Mouse (Mus musculus) myocyte (in vitro differentiated cells): ENCODE measurements around the gene Pilrb2.

Experiments
- CEBPB ChIP-seq: IDR thresholded peaks from 2 replicates; pipeline ENCODE4 v1.6.1; 2011; ENCODE audit warnings: mild to moderate bottlenecking, moderate library complexity; ENCODE audit not compliant: poor library complexity, insufficient read depth, severe bottlenecking
- E2F4 ChIP-seq: IDR thresholded peaks from one replicate; pipeline ENCODE4 v1.6.1; 2011; ENCODE audit warnings: mild to moderate bottlenecking, control low read depth, moderate library complexity; ENCODE audit not compliant: insufficient read depth
- MAX ChIP-seq: IDR thresholded peaks from one replicate; pipeline ENCODE4 v1.6.1; 2011; ENCODE audit warnings: low read depth, mild to moderate bottlenecking, control low read depth
- MYOD1 ChIP-seq, 3 experiments: IDR thresholded peaks; one replicate each; pipeline ENCODE4 v1.6.1; 2011; ENCODE audit warnings: control low read depth in 2 of 3, low read depth in 2 of 3, mild to moderate bottlenecking in 2 of 3, moderate library complexity in 1 of 3; ENCODE audit not compliant: insufficient read length in 2 of 3, control insufficient read depth in 1 of 3
- MYOG ChIP-seq, 3 experiments: IDR thresholded peaks; one replicate each; pipeline ENCODE4 v1.6.1; 2011; ENCODE audit warnings: control low read depth in 2 of 3, low read depth in 2 of 3, mild to moderate bottlenecking in 2 of 3; ENCODE audit not compliant: insufficient read length in 2 of 3, control insufficient read depth in 1 of 3, insufficient read depth in 1 of 3
- POLR2A ChIP-seq: IDR thresholded peaks from one replicate; pipeline ENCODE4 v1.6.1; 2011; ENCODE audit warnings: low read depth, mild to moderate bottlenecking, control low read depth, moderate library complexity; ENCODE audit not compliant: insufficient read length
- REST ChIP-seq: IDR thresholded peaks from one replicate; pipeline ENCODE4 v1.6.1; 2011; ENCODE audit warnings: mild to moderate bottlenecking, control low read depth, moderate library complexity; ENCODE audit not compliant: insufficient read depth, insufficient read length
- SRF ChIP-seq: IDR thresholded peaks from one replicate; pipeline ENCODE4 v1.6.1; 2011; ENCODE audit warnings: low read depth; ENCODE audit not compliant: control insufficient read depth, insufficient read length
- TCF12 ChIP-seq: IDR thresholded peaks from one replicate; pipeline ENCODE4 v1.6.1; 2011; ENCODE audit warnings: mild to moderate bottlenecking, control low read depth; ENCODE audit not compliant: poor library complexity, insufficient read depth, severe bottlenecking
- TCF3 ChIP-seq: IDR thresholded peaks from one replicate; pipeline ENCODE4 v1.6.1; 2011; ENCODE audit warnings: low read depth, control low read depth; ENCODE audit not compliant: insufficient read length
- USF1 ChIP-seq: IDR thresholded peaks from one replicate; pipeline ENCODE4 v1.6.1; 2011; ENCODE audit warnings: low read depth, mild to moderate bottlenecking, control low read depth, moderate library complexity

GRCm38 (mm10) chr5:137817466-137818222 is 54.0 kb downstream of the Pilrb2 start:
- TF ChIP-seq TCF3 (no peak), MAX (no peak), USF1 (no peak), POLR2A (no peak), MYOD1 (IDR thresholded peaks at IDR 0.05; ENCODE audit: control insufficient read depth in 1 of 3, insufficient read length in 2 of 3, low read depth in 2 of 3) (no peak), E2F4 (no peak), SRF (no peak), MYOG (IDR thresholded peaks at IDR 0.05; ENCODE audit: control insufficient read depth in 1 of 3, insufficient read depth in 1 of 3, insufficient read length in 2 of 3, low read depth in 2 of 3) (no peak), TCF12 (no peak), CEBPB (no peak), REST (no peak)
